Mouse (Mus musculus) layer of hippocampus, adult 2 months (tissue): ENCODE results near the gene Vps13c. TPM values are rescaled to one million over a fixed set of nuclear protein-coding genes. Genes with fewer than 3 reads are reported as not detected.

Experiments
- DNase-seq, 2 experiments: peaks; one replicate each; pipeline ENCODE4 v3.0.0; 2022; ENCODE audit warnings: low spot score in 2 of 2
- H3K27ac ChIP-seq: fragments of 200-600 bp; 2 replicates; pipeline ENCODE4 v1.8.1; 2022
- H3K4me3 ChIP-seq: fragments of 200-600 bp; 2 replicates; pipeline ENCODE4 v1.8.1; 2022; ENCODE audit warnings: mild to moderate bottlenecking
- CTCF ChIP-seq: fragments of 200-600 bp; conservative IDR thresholded peaks from 2 replicates; pipeline ENCODE4 v1.8.1; 2022; ENCODE audit warnings: antibody characterized with exemption, mild to moderate bottlenecking, moderate library complexity
- total RNA-seq, 2 experiments: library from RNA; stranded (reverse); gene quantifications; 2 replicates each; pipeline ENCODE4 v1.2.3; 2021

Gene Vps13c
- total RNA-seq, 2 experiments from 2014 or later = 113 to 121 TPM

DNA sequence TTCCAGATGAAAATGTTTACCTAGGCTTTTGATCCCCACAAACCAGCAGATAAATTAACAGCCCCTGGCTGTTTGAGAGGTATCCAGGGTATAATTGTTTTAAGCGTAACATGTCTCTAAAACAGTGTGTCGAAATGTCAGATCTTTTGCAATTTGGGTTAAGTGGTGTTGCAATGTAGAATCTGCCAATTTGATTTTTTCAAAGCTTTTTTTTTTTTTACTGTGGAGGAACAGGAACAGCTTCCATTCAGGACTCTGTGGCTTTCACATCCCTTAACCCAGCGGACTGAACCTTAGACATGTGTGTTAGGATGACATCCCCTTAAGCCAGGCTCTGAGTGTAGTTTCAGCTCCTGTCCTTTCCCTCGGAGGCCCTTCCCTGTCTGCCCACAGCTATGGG, 4.8 kb downstream of the Vps13c start:
- H3K27ac ChIP-seq = peak overlapping the region; percentile 56; the same call in 1 of the 2 replicates
- DNase-seq = no peak
- no peak for TF ChIP-seq CTCF
- H3K4me3 ChIP-seq = no peak overlapping the region

DNA sequence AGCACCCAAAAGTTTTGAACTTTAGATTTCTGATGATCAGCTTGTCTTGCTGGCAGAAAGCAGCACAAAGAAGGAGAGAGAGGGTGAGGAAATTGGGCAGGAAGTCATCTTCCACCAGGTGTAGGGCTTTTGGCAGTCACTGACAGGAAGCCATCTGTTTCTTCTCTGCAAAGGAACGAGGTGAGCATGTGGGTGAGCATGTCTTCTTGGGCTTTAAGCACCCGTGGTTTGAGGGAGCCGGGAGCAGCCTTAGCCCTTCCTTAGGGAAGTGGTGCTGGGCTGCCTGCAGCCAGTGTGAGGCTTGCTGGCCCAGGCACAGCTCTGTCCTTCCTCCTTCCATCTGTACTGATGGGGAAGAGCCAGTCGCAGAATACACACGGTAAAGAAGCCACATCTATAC, 5.5 kb downstream of the Vps13c start:
- peak overlapping the region; percentile 56; the same call in 1 of the 2 replicates for H3K27ac ChIP-seq

DNA sequence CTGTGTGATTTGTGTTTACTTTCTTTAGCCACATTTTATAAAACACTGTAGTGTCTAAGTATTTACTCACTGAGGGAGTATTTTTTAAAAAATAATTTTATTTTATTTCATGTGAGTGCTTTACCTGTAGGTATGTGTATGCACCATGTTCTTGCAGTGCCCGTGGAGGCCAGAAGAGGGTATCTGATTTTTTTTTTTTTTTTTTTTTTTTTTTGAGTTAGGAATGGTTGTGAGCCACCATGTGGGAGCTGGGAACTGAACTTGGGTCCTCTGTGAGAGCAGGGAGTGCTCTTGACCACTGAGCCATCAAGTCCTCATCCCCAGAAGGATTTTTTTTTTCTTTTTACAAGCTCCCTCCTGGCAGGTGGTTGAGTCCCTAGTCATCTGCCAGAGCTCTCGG, 5.9 kb downstream of the Vps13c start:
- Histone ChIP-seq H3K27ac (peak overlapping the region; percentile 83; the same call in 1 of the 2 replicates), H3K4me3 (no peak overlapping the region)
- DNase-seq = no peak
- TF ChIP-seq CTCF = peak; percentile 49

More for the DNA sequence above, 5.5 kb downstream of the Vps13c start:
- no peak overlapping the region for H3K4me3 ChIP-seq
- no peak for TF ChIP-seq CTCF
- DNase-seq = no peak

DNA sequence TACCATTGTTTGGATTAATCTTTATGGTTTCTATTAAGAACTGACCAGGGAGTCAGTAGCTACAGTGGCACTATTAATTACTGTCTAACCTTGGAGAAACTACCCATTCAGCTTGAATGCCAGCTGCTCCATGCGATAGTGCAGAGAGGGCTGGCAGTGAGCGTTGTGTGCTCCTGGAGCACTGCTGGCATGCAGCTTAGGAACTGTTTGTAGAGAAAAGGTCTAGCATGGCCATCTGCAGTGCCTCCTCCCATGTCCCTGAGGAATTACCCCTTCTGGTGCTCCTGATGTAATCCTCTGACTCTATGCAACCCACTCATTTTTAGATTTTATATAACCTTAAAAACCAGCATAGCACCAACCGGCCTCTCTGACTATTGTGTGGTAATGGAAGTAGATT, 7.4 kb downstream of the Vps13c start:
- Histone ChIP-seq H3K27ac (peak overlapping the region; percentile 83), H3K4me3 (no peak overlapping the region)
- no peak for TF ChIP-seq CTCF
- DNase-seq = peak; percentile 29 to 52

DNA sequence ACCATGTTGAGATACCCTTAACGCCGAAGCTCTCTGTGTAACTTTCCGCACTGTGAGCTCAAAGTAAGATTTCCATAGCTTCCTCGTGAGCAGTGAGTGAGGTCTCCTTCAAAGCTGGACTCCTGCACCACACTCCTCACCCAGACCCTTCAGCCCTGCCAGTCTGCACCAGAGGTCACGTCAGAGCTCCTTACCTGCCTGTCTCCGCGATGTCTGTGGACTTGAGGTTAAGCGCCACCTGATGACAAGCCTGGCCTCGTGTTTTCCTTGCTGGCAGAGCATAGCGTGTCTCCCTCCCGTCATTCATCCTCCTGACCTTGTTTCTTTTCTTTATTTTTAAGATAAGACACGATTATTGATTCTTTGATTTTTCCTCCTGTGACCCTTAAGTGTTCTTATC, 9.2 kb downstream of the Vps13c start:
- TF ChIP-seq CTCF = no peak
- no peak for DNase-seq
- Histone ChIP-seq H3K4me3 (no peak overlapping the region), H3K27ac (no peak overlapping the region)

DNA sequence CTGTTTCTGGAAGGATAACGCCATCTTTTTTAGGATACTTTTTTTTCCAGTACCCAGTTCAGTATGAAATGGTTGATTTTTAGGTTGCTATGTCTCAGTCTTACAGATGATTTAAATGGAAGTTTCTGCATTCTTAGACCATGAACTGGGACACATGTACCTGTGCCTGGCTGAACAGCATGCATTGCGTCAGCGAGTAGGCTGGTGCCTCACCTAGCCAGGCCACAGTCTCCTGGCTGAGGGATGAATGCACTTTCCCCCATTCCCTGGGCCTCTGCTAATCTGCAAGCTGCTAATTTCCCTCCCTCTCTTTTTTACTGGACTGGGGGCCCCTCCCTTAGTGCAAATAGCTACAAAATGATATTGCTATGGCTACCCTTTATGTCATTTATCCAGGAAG, 9.7 kb downstream of the Vps13c start:
- no peak overlapping the region for H3K4me3 ChIP-seq
- no peak for DNase-seq
- no peak for TF ChIP-seq CTCF
- H3K27ac ChIP-seq = no peak overlapping the region

DNA sequence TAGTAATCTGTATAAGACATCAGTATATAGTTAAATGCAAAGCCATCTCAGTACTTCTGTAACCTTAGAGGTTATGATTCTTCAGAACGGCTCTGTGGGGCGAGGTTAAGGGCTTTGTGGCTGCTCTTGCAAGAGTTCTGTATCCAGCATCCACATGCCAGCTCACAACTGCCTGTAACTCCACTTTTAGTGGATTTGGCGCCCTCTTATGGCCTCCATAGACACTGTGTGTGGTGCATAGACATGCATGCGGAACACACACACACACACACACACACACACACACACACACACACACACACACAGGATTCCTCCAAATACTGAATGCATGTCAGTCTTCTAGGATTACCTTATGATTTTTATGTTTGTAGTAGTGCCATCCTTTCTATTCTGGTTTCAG, 11.0 kb downstream of the Vps13c start:
- TF ChIP-seq CTCF = peak; percentile 31
- Histone ChIP-seq H3K4me3 (no peak overlapping the region), H3K27ac (no peak overlapping the region)
- no peak for DNase-seq

DNA sequence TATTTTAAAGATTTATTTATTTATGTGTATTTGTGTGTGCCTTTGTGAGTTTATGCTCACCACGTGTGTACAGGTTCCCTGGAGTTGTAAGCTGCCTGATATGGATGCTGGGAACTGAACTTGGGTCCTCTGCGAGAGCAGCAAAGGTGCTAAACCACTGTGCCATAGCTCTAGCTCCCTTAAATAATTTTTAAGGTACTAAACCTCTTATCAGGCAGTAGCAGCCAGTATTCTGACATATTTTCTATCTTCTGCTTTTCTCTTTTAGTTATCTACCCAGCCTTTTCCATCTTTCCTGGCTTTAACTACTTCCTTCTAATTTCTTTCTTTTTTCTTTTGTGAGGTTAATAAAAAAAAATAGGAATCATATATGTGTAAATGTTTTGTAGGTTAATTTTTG, 20.1 kb downstream of the Vps13c start:
- H3K4me3 ChIP-seq = no peak overlapping the region
- TF ChIP-seq CTCF = no peak
- DNase-seq = no peak

DNA sequence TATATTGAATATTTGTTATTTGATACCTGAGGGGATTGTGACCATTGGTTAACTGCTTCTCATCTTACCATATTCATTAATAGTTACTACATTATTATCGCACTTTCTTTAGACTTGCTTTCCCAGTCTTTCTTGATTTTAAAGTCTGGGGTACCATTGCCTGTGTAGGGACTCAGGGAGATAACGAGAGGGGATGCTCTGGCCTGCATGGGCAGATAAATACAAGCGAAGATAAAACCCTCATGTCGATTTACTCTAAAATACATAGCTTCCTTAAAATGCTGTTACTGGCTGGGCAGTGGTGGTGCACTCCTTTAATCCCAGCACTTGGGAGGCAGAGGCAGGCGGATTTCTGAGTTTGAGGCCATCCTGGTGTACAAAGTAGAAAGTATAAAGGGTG, 23.1 kb downstream of the Vps13c start:
- no peak overlapping the region for H3K27ac ChIP-seq
- no peak for DNase-seq
- no peak overlapping the region for H3K4me3 ChIP-seq
- no peak for TF ChIP-seq CTCF

More for the DNA sequence above, 20.1 kb downstream of the Vps13c start:
- no peak overlapping the region for H3K27ac ChIP-seq

DNA sequence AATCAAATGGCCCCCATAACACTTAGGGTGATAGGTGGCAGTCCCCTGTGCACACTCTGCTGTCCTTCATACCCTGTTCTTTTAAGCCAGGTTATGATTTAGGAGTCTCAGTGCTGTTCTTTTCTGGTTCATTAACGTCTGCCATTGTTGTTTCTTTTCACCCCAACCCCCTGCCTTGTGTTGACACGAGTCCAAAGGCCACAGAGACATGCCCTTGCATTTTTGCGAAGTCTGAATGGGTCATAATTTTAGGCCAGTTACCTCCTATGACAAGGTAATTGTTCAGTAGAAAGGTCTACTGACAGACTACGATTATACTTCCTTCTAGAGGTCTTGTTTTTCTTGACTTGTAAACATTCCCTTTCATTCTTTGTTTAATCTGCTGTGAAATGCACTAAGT, 23.8 kb downstream of the Vps13c start:
- no peak for TF ChIP-seq CTCF
- Histone ChIP-seq H3K27ac (no peak overlapping the region), H3K4me3 (no peak overlapping the region)
- no peak for DNase-seq

DNA sequence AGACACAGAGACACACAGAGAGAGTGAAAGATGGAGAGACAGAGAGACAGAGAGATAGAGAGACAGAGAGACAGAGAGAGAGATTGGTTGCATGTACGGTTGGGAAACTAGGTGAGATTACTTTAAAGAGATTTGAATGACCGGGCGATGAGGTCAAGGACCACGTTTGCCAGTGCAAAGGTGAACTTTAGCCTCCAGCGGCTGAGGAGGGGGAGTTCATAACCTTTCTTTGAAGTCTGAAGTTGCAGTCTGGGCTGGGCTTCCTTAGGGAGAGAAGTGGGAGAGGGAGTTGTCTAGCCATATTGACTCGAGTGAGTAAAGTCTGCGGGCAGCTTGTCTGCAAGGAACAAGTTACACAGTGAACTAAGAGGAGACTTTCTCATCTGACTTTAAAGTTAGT, 25.2 kb downstream of the Vps13c start:
- Histone ChIP-seq H3K4me3 (no peak overlapping the region), H3K27ac (no peak overlapping the region)
- no peak for TF ChIP-seq CTCF
- no peak for DNase-seq

DNA sequence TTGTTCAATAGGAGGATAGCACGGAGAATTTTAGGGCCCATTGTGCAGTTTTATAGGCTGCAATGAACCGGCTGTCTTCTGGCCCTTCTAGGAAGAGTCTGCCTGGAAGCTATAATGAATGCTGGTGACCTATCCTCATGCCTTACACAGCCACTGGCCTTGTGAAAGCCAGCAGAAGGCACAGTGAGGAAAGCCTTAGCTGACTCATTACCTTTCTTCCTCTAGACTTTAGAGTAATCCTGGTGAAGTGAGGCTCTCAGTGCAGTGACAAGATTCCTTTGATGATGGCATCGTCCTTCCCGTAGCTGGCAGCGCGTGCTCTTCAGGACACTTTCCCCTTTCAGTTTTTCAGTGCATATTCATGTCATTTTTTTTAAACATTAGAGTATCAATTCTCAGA, 27.2 kb downstream of the Vps13c start:
- no peak for DNase-seq
- TF ChIP-seq CTCF = no peak
- H3K27ac ChIP-seq = no peak overlapping the region
- H3K4me3 ChIP-seq = no peak overlapping the region

DNA sequence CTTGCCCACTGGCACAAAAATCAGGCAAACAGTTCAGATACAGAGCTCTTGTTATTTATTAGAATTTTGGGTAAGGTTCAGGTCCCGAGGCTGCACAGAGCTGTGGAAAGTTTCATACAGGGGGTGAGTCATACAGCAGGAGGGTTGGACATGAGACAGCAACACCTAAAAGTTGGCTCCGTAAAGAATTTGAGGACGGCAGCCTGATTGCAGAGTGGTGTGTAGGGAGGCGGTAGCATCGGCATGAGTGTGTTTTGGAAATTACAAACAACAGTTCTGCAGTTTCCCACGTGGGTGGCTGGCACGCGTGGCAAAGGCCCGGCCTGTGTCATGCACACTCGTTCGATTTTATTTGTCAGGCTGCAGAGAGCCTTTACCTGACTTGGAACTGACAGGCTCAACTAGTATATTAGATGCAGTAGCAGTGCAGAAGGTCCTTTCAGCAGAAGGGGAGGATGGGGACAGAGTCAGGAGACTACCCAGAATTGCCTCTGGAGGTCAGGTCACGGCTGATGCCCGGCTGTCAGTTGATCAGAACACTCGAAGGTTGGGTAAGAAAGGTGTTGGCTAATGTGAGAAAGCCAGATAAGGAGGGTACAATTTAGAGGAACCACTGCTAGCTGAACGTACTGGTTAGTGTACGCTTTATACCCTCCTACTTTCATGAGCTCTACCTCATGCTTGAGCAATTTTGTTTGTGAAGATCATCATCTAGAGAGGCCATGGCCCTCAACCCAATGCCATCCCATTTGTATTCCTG, 29.7 kb downstream of the Vps13c start:
- no peak for TF ChIP-seq CTCF
- Histone ChIP-seq H3K27ac (peak overlapping the region; percentile 49; the same call in 1 of the 2 replicates), H3K4me3 (no peak overlapping the region)
- DNase-seq = peak; percentile 37 to 49

DNA sequence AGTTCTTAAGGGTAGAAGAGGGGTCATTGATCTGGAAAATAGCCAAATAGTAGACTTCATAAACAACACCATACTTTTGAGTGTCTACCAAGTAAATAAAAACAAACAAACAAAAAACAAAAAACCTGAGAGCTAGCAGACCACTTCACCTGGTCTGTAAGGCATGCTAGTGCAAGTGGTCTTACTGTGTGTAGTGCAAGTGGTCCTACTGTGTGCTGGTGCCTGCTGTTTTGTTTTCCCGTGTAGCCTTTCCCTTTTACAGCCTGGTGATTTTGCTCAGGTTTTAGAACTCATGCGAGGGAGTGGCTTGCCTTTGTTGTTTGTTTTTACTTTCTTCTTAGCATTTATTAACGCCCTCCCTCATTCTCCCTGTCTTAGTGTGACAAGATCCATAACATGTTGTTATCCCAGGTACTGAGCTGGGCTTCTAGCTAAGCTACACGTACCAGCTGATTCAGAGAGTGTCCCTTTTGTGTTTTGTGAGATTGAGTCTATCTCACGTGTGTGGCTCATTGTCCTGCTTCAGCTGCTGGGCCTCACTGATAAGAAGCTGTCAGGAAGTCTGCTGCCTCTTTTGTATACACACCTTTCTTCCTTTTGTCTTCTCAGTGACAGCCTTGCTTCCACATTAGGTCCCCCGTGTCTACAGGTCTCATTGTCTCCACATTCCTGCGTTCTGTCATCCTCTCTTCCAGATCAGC, 34.5 kb downstream of the Vps13c start:
- Histone ChIP-seq H3K27ac (no peak overlapping the region), H3K4me3 (no peak overlapping the region)
- TF ChIP-seq CTCF = no peak
- no peak for DNase-seq
